Mouse (Mus musculus): Measurements from ENCODE around the gene Rgs4. TPM values are rescaled to one million over a fixed set of nuclear protein-coding genes. Genes with fewer than 3 reads are reported as not detected.

The Rgs4 gene
- polyA plus RNA-seq, 1 experiment from 2014 or later = 0.24 TPM

- WGBS (ENCODE audit: insufficient replicate concordance) = 30% methylated on average over 5 of the region's 5 CpGs
Measured at GRCm38 (mm10) chr1:169748439-169748838, 997 bp upstream of the Rgs4 start.

GRCm38 (mm10) chr1:169747902-169748301 is 460 bp upstream of the Rgs4 start:
- no peaks in the 10 kb centered on the region for H3K27me3 ChIP-seq (ENCODE audit: control insufficient read depth, insufficient read depth, low read depth, low read length)
- H3K4me2 ChIP-seq (ENCODE audit: low read depth, low read length) = no peak overlapping the region
- H3K36me3 ChIP-seq (ENCODE audit: control insufficient read depth, insufficient read depth) = no peaks in the 10 kb centered on the region
- ATAC-seq (ENCODE audit: low read depth) = no peak
- H3K9me3 ChIP-seq (replicated peaks; ENCODE audit: control insufficient read depth, low read length) = no peaks in the 10 kb centered on the region
- H3K4me1 ChIP-seq (ENCODE audit: control insufficient read depth, low read depth, low read length) = no peaks in the 10 kb centered on the region
- WGBS (ENCODE audit: insufficient replicate concordance) = 36% methylated on average over 6 of the region's 6 CpGs
- no peak overlapping the region for H3K27ac ChIP-seq (ENCODE audit: low read length)
- H3K9ac ChIP-seq (ENCODE audit: low read depth, low read length) = no peak overlapping the region
- H3K4me3 ChIP-seq (ENCODE audit: low read depth, low read length) = no peak overlapping the region

More at GRCm38 (mm10) chr1:169748439-169748838, 997 bp upstream of the Rgs4 start:
- Histone ChIP-seq H3K4me2 (ENCODE audit: low read depth, low read length) (no peak overlapping the region), H3K4me1 (ENCODE audit: control insufficient read depth, low read depth, low read length) (no peaks in the 10 kb centered on the region), H3K9me3 (replicated peaks; ENCODE audit: control insufficient read depth, low read length) (no peaks in the 10 kb centered on the region), H3K27ac (ENCODE audit: low read length) (no peak overlapping the region), H3K27me3 (ENCODE audit: control insufficient read depth, insufficient read depth, low read depth, low read length) (no peaks in the 10 kb centered on the region), H3K9ac (ENCODE audit: low read depth, low read length) (no peak overlapping the region), H3K36me3 (ENCODE audit: control insufficient read depth, insufficient read depth) (no peaks in the 10 kb centered on the region), H3K4me3 (ENCODE audit: low read depth, low read length) (no peak overlapping the region)
- no peak for ATAC-seq (ENCODE audit: low read depth)

- ATAC-seq (ENCODE audit: low read depth) = no peak
- H3K27ac ChIP-seq (ENCODE audit: low read length) = no peak overlapping the region
- WGBS (ENCODE audit: insufficient replicate concordance) = 58% methylated on average over 5 of the region's 5 CpGs
Measured at GRCm38 (mm10) chr1:169741147-169741546, 6.3 kb downstream of the Rgs4 start.

GRCm38 (mm10) chr1:169737231-169737630 is 10.2 kb downstream of the Rgs4 start:
- no peaks in the 10 kb centered on the region for H3K9me3 ChIP-seq (replicated peaks; ENCODE audit: control insufficient read depth, low read length)
- H3K4me1 ChIP-seq (ENCODE audit: control insufficient read depth, low read depth, low read length) = no peaks in the 10 kb centered on the region
- no peaks in the 10 kb centered on the region for H3K36me3 ChIP-seq (ENCODE audit: control insufficient read depth, insufficient read depth)
- WGBS (ENCODE audit: insufficient replicate concordance) = 65% methylated on average over 6 of the region's 6 CpGs
- no peak overlapping the region for H3K4me2 ChIP-seq (ENCODE audit: low read depth, low read length)
- no peak for ATAC-seq (ENCODE audit: low read depth)
- H3K4me3 ChIP-seq (ENCODE audit: low read depth, low read length) = no peak overlapping the region
- no peak overlapping the region for H3K9ac ChIP-seq (ENCODE audit: low read depth, low read length)
- H3K27me3 ChIP-seq (ENCODE audit: control insufficient read depth, insufficient read depth, low read depth, low read length) = no peaks in the 10 kb centered on the region
- no peak overlapping the region for H3K27ac ChIP-seq (ENCODE audit: low read length)

More at GRCm38 (mm10) chr1:169741147-169741546, 6.3 kb downstream of the Rgs4 start:
- Histone ChIP-seq H3K27me3 (ENCODE audit: control insufficient read depth, insufficient read depth, low read depth, low read length) (no peaks in the 10 kb centered on the region), H3K4me2 (ENCODE audit: low read depth, low read length) (no peak overlapping the region), H3K4me1 (ENCODE audit: control insufficient read depth, low read depth, low read length) (no peaks in the 10 kb centered on the region), H3K4me3 (ENCODE audit: low read depth, low read length) (no peak overlapping the region), H3K9me3 (replicated peaks; ENCODE audit: control insufficient read depth, low read length) (no peaks in the 10 kb centered on the region), H3K9ac (ENCODE audit: low read depth, low read length) (no peak overlapping the region), H3K36me3 (ENCODE audit: control insufficient read depth, insufficient read depth) (no peaks in the 10 kb centered on the region)

- no peak for ATAC-seq (ENCODE audit: low read depth)
- Histone ChIP-seq H3K9ac (ENCODE audit: low read depth, low read length) (no peak overlapping the region), H3K36me3 (ENCODE audit: control insufficient read depth, insufficient read depth) (no peaks in the 10 kb centered on the region), H3K27ac (ENCODE audit: low read length) (no peak overlapping the region), H3K9me3 (replicated peaks; ENCODE audit: control insufficient read depth, low read length) (no peaks in the 10 kb centered on the region), H3K4me3 (ENCODE audit: low read depth, low read length) (no peak overlapping the region), H3K4me2 (ENCODE audit: low read depth, low read length) (no peak overlapping the region), H3K4me1 (ENCODE audit: control insufficient read depth, low read depth, low read length) (no peaks in the 10 kb centered on the region), H3K27me3 (ENCODE audit: control insufficient read depth, insufficient read depth, low read depth, low read length) (no peaks in the 10 kb centered on the region)
- WGBS (ENCODE audit: insufficient replicate concordance) = 52% methylated on average over 6 of the region's 6 CpGs
Measured at GRCm38 (mm10) chr1:169736139-169736538, 11.3 kb downstream of the Rgs4 start.

GRCm38 (mm10) chr1:169730599-169731100 is 16.8 kb downstream of the Rgs4 start:
- WGBS (ENCODE audit: insufficient replicate concordance) = 56% methylated on average over 7 of the region's 7 CpGs
- H3K4me2 ChIP-seq (ENCODE audit: low read depth, low read length) = no peak overlapping the region
- no peaks in the 10 kb centered on the region for H3K27me3 ChIP-seq (ENCODE audit: control insufficient read depth, insufficient read depth, low read depth, low read length)
- no peaks in the 10 kb centered on the region for H3K4me1 ChIP-seq (ENCODE audit: control insufficient read depth, low read depth, low read length)
- ATAC-seq (ENCODE audit: low read depth) = no peak
- no peak overlapping the region for H3K9ac ChIP-seq (ENCODE audit: low read depth, low read length)
- H3K27ac ChIP-seq (ENCODE audit: low read length) = no peak overlapping the region
- H3K9me3 ChIP-seq (replicated peaks; ENCODE audit: control insufficient read depth, low read length) = no peaks in the 10 kb centered on the region
- H3K4me3 ChIP-seq (ENCODE audit: low read depth, low read length) = no peak overlapping the region
- H3K36me3 ChIP-seq (ENCODE audit: control insufficient read depth, insufficient read depth) = no peaks in the 10 kb centered on the region

GRCm38 (mm10) chr1:169726319-169726718 is 21.1 kb downstream of the Rgs4 start:
- WGBS (ENCODE audit: insufficient replicate concordance) = 43% methylated on average over 3 of the region's 3 CpGs
- Histone ChIP-seq H3K4me2 (ENCODE audit: low read depth, low read length) (no peak overlapping the region), H3K4me1 (ENCODE audit: control insufficient read depth, low read depth, low read length) (no peaks in the 10 kb centered on the region), H3K9ac (ENCODE audit: low read depth, low read length) (no peak overlapping the region), H3K27ac (ENCODE audit: low read length) (no peak overlapping the region), H3K4me3 (ENCODE audit: low read depth, low read length) (no peak overlapping the region), H3K36me3 (ENCODE audit: control insufficient read depth, insufficient read depth) (no peaks in the 10 kb centered on the region), H3K27me3 (ENCODE audit: control insufficient read depth, insufficient read depth, low read depth, low read length) (no peaks in the 10 kb centered on the region), H3K9me3 (replicated peaks; ENCODE audit: control insufficient read depth, low read length) (no peaks in the 10 kb centered on the region)
- no peak for ATAC-seq (ENCODE audit: low read depth)

- Histone ChIP-seq H3K9ac (ENCODE audit: low read depth, low read length) (no peak overlapping the region), H3K4me1 (ENCODE audit: control insufficient read depth, low read depth, low read length) (no peaks in the 10 kb centered on the region), H3K27ac (ENCODE audit: low read length) (no peak overlapping the region), H3K9me3 (replicated peaks; ENCODE audit: control insufficient read depth, low read length) (no peaks in the 10 kb centered on the region), H3K4me2 (ENCODE audit: low read depth, low read length) (no peak overlapping the region), H3K4me3 (ENCODE audit: low read depth, low read length) (no peak overlapping the region), H3K27me3 (ENCODE audit: control insufficient read depth, insufficient read depth, low read depth, low read length) (no peaks in the 10 kb centered on the region), H3K36me3 (ENCODE audit: control insufficient read depth, insufficient read depth) (no peaks in the 10 kb centered on the region)
- WGBS (ENCODE audit: insufficient replicate concordance) = 30% methylated on average over 2 of the region's 2 CpGs
- ATAC-seq (ENCODE audit: low read depth) = no peak
Measured at GRCm38 (mm10) chr1:169721836-169722235, 25.6 kb downstream of the Rgs4 start.

- Histone ChIP-seq H3K4me3 (ENCODE audit: low read depth, low read length) (no peak overlapping the region), H3K4me2 (ENCODE audit: low read depth, low read length) (no peak overlapping the region), H3K36me3 (ENCODE audit: control insufficient read depth, insufficient read depth) (no peaks in the 10 kb centered on the region), H3K27me3 (ENCODE audit: control insufficient read depth, insufficient read depth, low read depth, low read length) (no peaks in the 10 kb centered on the region), H3K9me3 (replicated peaks; ENCODE audit: control insufficient read depth, low read length) (no peaks in the 10 kb centered on the region), H3K9ac (ENCODE audit: low read depth, low read length) (no peak overlapping the region), H3K27ac (ENCODE audit: low read length) (no peak overlapping the region), H3K4me1 (ENCODE audit: control insufficient read depth, low read depth, low read length) (no peaks in the 10 kb centered on the region)
- WGBS (ENCODE audit: insufficient replicate concordance) = 57% methylated on average over 4 of the region's 4 CpGs
- no peak for ATAC-seq (ENCODE audit: low read depth)
Measured at GRCm38 (mm10) chr1:169704395-169705087, 42.9 kb downstream of the Rgs4 start.
